Mouse (Mus musculus): ENCODE data around the gene Frmd8.

- TF ChIP-seq MAFK (IDR thresholded peaks at IDR 0.05; ENCODE audit: insufficient read depth, low read depth, low read length), result no peak
- no peak for TF ChIP-seq HCFC1 (IDR thresholded peaks at IDR 0.05; ENCODE audit: borderline replicate concordance, insufficient read depth, low read length)
- TF ChIP-seq CHD2 (IDR thresholded peaks at IDR 0.05; ENCODE audit: low read depth, low read length), result no peak
These were observed 67.3 kb downstream of the Frmd8 start for GRCm38 (mm10) chr19:5807740-5808139.
